Mouse (Mus musculus) embryonic facial prominence, embryonic 11.5 days (tissue): ENCODE data around the gene Tor1aip2. TPM values are rescaled to one million over a fixed set of nuclear protein-coding genes. Genes with fewer than 3 reads are reported as not detected.

ENCODE experiments used
- ATAC-seq: fragments of 200-750 bp; cut with Nextera tagmentation; replicated peaks from 2 replicates; pipeline ENCODE4 v1.8.0; 2017; ENCODE audit warnings: low read depth; ENCODE audit not compliant: insufficient number of reproducible peaks, low FRiP score, low TSS enrichment
- DNase-seq: peaks from one replicate; pipeline ENCODE4 v3.0.0-alpha.2; 2015; ENCODE audit warnings: low spot score
- H3K27ac ChIP-seq: fragments of 300-500 bp; sonication (generic); replicated peaks from 2 replicates; pipeline ENCODE4 v1.5.1; 2014; ENCODE audit warnings: mild to moderate bottlenecking, low read depth, low read length, control low read depth
- H3K27me3 ChIP-seq: fragments of 300-500 bp; sonication (generic); 2 replicates; pipeline ENCODE4 v1.6.1; 2014; ENCODE audit warnings: mild to moderate bottlenecking, low read length, moderate library complexity, mixed read lengths; ENCODE audit not compliant: control insufficient read depth, insufficient read depth
- H3K36me3 ChIP-seq: fragments of 300-500 bp; sonication (generic); replicated peaks from 2 replicates; pipeline ENCODE4 v1.6.1; 2014; ENCODE audit warnings: low read depth, mild to moderate bottlenecking, low read length, moderate library complexity, mixed read lengths; ENCODE audit not compliant: control insufficient read depth, insufficient read depth
- H3K4me1 ChIP-seq: fragments of 300-500 bp; sonication (generic); 2 replicates; pipeline ENCODE4 v1.6.1; 2014; ENCODE audit warnings: low read length, mixed read lengths; ENCODE audit not compliant: control insufficient read depth, insufficient read depth
- H3K4me2 ChIP-seq: fragments of 300-500 bp; sonication (generic); 2 replicates; pipeline ENCODE4 v1.6.1; 2014; ENCODE audit warnings: low read depth, mild to moderate bottlenecking, control low read depth, low read length, moderate library complexity
- H3K4me3 ChIP-seq: fragments of 300-500 bp; sonication (generic); 2 replicates; pipeline ENCODE4 v1.5.1; 2014; ENCODE audit warnings: low read depth, low read length, control low read depth
- H3K9ac ChIP-seq: fragments of 300-500 bp; sonication (generic); replicated peaks from 2 replicates; pipeline ENCODE4 v1.6.1; 2014; ENCODE audit warnings: mild to moderate bottlenecking, control low read depth, low read length
- H3K9me3 ChIP-seq: fragments of 300-500 bp; sonication (generic); replicated peaks from 2 replicates; pipeline ENCODE4 v1.6.1; 2016; ENCODE audit warnings: mild to moderate bottlenecking, low read length, inconsistent platforms, mixed read lengths; ENCODE audit not compliant: control insufficient read depth
- WGBS: fragments of 180-500 bp; shearing (Covaris S2); extraction: QIAGEN DNeasy Blood & Tissue Kit; methylation state at CpG from one replicate; pipeline ENCODE4 v1.1.7; 2014; 5-methylcytosine and 5-hydroxymethylcytosine counted together
- polyA plus RNA-seq: library from polyadenylated mRNA; unstranded; fragments of >200 nt; fragmentation: Nextera tagmentation; extraction: Ambion mirVana; gene quantifications from 2 replicates; pipeline ENCODE4 v1.2.1, GENCODE M21; 2014

The Tor1aip2 gene
- polyA plus RNA-seq, 1 experiment from 2014 or later, result 147 TPM

DNA sequence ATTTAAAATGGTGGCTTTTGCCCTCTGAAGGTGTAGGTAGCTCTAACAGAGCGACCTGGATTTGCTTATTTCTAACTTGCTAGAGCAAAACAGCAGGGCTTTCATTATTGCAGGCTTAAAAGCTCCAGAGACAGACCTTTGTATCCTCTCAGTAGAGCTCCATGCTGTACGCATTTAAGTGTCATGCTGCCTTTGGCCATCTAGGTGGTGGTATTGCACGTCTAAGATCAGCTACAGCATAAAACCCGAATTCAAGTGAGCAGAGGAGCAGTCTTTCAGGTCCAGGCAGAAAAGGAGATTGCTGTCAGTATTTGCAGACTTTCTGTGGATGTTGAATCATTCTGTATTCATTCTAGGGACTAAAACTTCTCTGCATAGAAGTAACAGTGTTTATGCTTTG lies 7.8 kb downstream of the Tor1aip2 start:
- peak; percentile 75 for DNase-seq
- ATAC-seq, result no peak
- Histone ChIP-seq H3K27me3 (no peaks in the 10 kb centered on the region), H3K4me1 (no peaks in the 10 kb centered on the region), H3K4me3 (no peak overlapping the region), H3K27ac (no peak overlapping the region), H3K9ac (no peak overlapping the region), H3K4me2 (no peak overlapping the region), H3K36me3 (no peaks in the 10 kb centered on the region), H3K9me3 (no peaks in the 10 kb centered on the region)
- WGBS, result 27% methylated on average over 4 of the region's 4 CpGs

DNA sequence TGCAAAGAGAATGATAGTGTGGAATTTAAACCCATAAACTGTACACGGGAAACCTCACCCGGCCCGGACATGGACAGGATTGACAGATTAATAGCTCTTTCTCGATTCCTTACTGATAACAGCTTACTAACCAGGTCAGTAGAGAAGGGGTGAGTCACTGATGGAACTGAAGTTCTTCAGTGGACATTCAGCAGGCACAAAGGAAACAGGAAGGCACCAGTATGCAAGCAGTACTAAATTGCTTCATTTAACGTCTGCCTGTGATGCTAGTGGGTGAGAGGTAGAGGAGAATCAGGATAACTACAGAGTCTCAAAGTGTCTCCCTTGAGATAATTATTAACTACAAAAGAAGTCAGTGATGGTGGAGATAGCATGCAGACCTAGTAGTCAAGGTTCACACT lies 9.0 kb downstream of the Tor1aip2 start:
- no peaks in the 10 kb centered on the region for H3K4me1 ChIP-seq
- ATAC-seq (no peak), DNase-seq (no peak)
- H3K4me3 ChIP-seq, result no peak overlapping the region
- no peaks in the 10 kb centered on the region for H3K9me3 ChIP-seq
- H3K4me2 ChIP-seq, result no peak overlapping the region
- WGBS, result 88% methylated on average over 5 of the region's 5 CpGs
- no peaks in the 10 kb centered on the region for H3K27me3 ChIP-seq
- H3K27ac ChIP-seq, result no peak overlapping the region
- H3K9ac ChIP-seq, result no peak overlapping the region
- no peaks in the 10 kb centered on the region for H3K36me3 ChIP-seq

DNA sequence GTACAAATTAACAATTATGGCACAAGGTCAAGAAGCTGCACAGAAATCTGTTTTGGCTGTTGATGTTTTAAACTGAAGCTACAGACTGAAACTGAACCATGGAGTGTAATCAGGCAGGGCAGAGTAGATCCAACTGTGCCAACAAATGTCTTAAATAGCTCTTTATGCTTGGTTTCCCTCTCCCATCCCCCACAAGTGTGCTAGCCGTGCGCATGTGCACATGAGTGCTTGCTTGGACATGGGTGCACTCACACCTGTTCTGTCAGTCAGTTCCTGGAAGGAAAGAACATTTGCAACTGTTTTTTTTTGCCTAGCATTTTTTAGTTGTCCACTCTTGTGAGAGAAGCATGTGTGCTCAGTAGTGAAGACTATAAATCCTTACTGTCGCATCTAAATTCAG lies 11.5 kb downstream of the Tor1aip2 start:
- 91% methylated on average over 3 of the region's 3 CpGs for WGBS
- DNase-seq (no peak), ATAC-seq (no peak)
- H3K4me3 ChIP-seq, result no peak overlapping the region
- H3K9me3 ChIP-seq, result no peaks in the 10 kb centered on the region
- no peak overlapping the region for H3K27ac ChIP-seq
- no peaks in the 10 kb centered on the region; the same call in 1 of the 2 replicates for H3K36me3 ChIP-seq
- H3K4me2 ChIP-seq, result no peak overlapping the region
- H3K9ac ChIP-seq, result no peak overlapping the region
- H3K4me1 ChIP-seq, result no peaks in the 10 kb centered on the region
- no peaks in the 10 kb centered on the region for H3K27me3 ChIP-seq

DNA sequence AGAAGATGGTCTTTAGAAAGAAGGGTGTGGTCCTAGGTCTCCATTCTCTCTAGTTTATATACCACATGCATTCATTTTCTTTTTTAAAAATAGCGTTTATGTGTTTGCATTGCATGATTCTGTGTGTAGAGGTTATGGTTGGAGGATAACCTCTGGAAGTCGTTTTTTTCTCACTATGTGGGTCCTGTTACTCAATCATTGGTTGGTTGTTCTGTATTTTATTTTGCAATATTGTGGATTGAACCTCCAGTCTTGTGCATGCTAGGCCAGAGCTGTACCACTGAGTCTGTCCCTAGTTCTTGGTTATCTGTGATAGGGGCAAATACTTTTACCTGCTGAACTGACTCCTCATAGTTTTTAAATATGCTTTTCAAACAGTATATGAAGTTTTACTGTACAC lies 23.0 kb downstream of the Tor1aip2 start:
- no peaks in the 10 kb centered on the region for H3K9me3 ChIP-seq
- no peak overlapping the region for H3K4me2 ChIP-seq
- no peak overlapping the region for H3K9ac ChIP-seq
- no peak overlapping the region for H3K4me3 ChIP-seq
- no peak for ATAC-seq
- no peak for DNase-seq
- no peak overlapping the region for H3K27ac ChIP-seq
- H3K4me1 ChIP-seq, result no peaks in the 10 kb centered on the region
- 92% methylated on average over 2 of the region's 2 CpGs for WGBS
- H3K36me3 ChIP-seq, result peaks cover 4% of the 10 kb centered on the region
- H3K27me3 ChIP-seq, result no peaks in the 10 kb centered on the region

DNA sequence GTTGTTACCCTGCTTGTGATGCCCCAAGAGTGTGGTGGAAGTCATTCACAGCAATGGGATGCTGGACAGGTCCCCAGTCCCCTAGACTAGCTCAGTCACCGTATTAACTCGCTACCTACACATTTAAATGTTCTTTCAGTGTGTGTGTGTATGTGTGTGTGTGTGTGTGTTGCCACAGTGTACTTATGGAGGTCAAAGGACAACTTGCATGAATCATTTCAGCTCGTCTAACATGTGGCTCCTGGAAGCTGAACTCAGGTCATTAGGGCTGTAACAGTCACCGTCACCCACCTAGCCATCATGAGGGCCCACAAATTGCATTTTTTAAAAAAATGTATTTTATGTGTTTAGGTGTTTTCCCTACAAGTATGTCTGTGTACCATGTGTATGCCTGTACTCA lies 27.0 kb downstream of the Tor1aip2 start:
- Histone ChIP-seq H3K36me3 (peaks cover 6% of the 10 kb centered on the region), H3K4me3 (no peak overlapping the region), H3K4me2 (no peak overlapping the region), H3K4me1 (no peaks in the 10 kb centered on the region), H3K9me3 (no peaks in the 10 kb centered on the region), H3K9ac (no peak overlapping the region), H3K27ac (no peak overlapping the region), H3K27me3 (no peaks in the 10 kb centered on the region)
- no peak for ATAC-seq
- WGBS, result 89% methylated on average over 4 of the region's 4 CpGs
- DNase-seq, result no peak

DNA sequence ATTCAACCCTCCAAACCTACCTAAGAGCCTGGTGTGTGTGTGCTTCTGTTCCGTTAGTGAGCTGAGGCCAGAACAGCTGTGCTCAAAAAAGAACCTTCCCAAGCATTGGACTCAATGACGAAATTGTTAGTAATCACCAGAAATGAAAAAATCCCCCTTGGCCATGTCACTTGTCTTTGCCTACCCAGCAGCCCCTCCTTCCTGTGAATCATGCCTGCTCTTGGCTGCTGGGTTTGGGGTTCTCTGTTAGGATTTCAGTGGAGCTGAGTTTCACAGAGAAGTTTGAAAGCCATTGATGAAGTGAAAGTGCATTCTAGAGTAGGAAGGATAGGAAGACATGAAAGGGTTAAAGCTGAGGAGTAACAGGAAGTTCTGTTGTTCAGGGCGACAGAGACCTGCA lies 30.9 kb downstream of the Tor1aip2 start:
- Histone ChIP-seq H3K4me1 (no peaks in the 10 kb centered on the region), H3K27me3 (no peaks in the 10 kb centered on the region), H3K4me3 (no peak overlapping the region), H3K27ac (no peak overlapping the region), H3K4me2 (no peak overlapping the region), H3K36me3 (peaks cover 6% of the 10 kb centered on the region), H3K9ac (no peak overlapping the region), H3K9me3 (no peaks in the 10 kb centered on the region)
- DNase-seq, result no peak
- WGBS, result 63% methylated on average over 3 of the region's 3 CpGs
- no peak for ATAC-seq

DNA sequence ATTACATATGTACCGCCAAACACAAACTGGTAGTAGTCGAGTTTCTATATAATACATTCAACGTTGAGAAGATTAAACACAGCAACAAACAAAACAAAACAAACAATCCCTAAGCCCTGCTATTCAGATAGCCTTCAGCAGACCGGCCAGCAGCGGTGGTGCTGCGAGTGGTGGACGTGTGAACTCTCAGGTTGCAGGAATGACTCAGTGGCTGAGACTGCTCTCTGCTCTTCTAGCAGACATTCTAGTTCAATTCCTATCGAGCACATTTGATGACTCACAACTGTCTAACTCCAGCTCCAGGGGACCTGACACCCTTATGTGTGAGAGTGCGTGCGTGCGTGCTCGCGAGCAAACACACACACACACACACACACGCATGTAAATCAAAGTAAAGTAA lies 34.9 kb downstream of the Tor1aip2 start:
- Histone ChIP-seq H3K4me1 (0 out of 2 replicates have a peak, but pooled peaks cover 3% of the 10 kb centered on the region), H3K9ac (no peak overlapping the region), H3K36me3 (no peaks in the 10 kb centered on the region), H3K4me2 (no peak overlapping the region), H3K27ac (no peak overlapping the region), H3K27me3 (no peaks in the 10 kb centered on the region), H3K4me3 (no peak overlapping the region), H3K9me3 (no peaks in the 10 kb centered on the region)
- DNase-seq, result no peak
- 84% methylated on average over 14 of the region's 14 CpGs for WGBS
- no peak for ATAC-seq

DNA sequence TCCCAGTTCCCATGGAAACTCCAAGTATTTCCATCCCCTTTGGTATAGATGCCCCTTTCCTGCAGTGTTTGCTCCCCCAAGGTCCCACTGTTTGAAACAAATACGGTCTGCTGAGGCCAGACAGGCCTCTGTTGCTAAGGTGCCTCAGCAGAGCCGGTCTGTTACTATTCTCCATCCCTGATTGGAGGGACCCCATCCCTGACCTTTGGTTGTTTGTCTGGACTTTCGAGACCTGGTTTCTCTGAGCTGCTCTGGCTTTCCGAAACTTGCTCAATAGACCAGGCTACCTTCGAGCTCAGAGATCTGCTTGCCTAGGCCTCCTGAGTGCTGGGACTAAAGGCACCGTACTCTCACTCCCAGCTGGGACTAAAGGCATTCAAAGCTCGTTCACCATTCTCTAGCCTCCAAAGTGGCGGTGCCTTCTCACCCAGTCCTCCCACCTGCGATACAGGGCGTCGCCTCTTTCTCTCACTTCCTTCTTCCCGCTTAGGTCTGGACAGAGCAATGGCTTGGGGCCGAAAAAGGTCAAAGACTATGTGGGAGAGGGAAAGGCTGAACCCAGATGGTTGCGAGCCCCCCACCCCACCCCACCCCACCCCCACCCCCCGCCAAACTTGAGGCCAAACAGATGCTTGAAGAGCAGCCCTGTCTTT lies 38.1 kb downstream of the Tor1aip2 start:
- DNase-seq (no peak), ATAC-seq (no peak)
- Histone ChIP-seq H3K27me3 (no peaks in the 10 kb centered on the region), H3K4me1 (0 out of 2 replicates have a peak, but pooled peaks cover 3% of the 10 kb centered on the region), H3K9ac (no peak overlapping the region), H3K4me3 (no peak overlapping the region), H3K27ac (no peak overlapping the region), H3K9me3 (no peaks in the 10 kb centered on the region), H3K4me2 (no peak overlapping the region), H3K36me3 (no peaks in the 10 kb centered on the region)
- whole genome bisulfite sequencing, result 49% methylated on average over 15 of the region's 15 CpGs
